Mouse (Mus musculus): ENCODE results near the gene Tmprss13. TPM values are rescaled to one million over a fixed set of nuclear protein-coding genes. Genes with fewer than 3 reads are reported as not detected.

Gene Tmprss13
- polyA plus RNA-seq (2017; shearing (Covaris generic)), result 0.61 TPM

DNA sequence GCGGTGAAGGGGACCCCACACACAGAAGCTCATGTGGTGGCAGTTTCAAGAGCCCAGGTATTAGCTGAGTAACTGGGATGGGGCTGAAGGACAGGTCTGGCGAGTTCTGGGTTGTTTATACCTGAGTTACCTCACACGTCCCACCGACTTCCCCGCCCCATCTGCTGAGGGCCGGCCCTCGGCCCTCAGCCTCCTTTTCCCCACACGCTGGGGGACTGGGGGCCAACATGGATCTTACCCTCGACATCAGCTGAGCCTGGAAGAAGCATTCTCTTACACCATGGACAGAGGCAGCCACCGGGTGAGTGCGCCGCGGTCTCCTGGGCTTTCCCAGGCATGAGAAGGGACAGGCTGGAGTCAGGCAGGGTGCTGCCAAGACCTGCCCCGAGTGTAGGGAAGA, at the start of gene Tmprss13:
Gene Tmprss13 (plus strand): TSS at position 246 of the 400 bp plus-strand sequence.

DNA sequence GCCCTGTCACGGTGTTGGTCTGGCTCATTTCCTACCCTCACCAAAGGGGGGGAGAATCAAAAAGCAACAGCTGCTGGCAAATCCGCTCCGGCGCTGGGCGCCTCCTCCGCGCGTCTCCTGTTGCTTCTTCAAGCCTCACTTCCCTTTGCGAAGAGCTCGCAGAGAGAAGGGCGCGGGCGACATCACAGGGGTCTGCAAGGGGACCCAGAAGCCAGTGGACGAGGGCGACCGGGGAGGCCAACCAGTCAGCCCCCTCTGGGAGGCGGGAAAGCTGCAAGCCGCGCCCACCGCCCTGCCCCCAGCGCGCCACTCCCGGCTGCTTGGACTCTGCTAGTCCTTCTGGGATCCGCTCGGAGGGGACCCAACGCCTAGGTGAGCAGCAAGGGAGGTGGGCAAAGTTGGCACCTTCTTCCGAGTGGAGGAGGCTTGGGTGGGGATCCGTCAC, 51.2 kb downstream of the Tmprss13 start, which contains the start of gene Fxyd6:
Gene Fxyd6 (plus strand): TSS at position 69 of the 445 bp plus-strand sequence.

Other genes with a start within 250 kb of the Tmprss13 start
- 4.9 TPM for gene Jaml, start 239.9 kb upstream of the Tmprss13 start, polyA plus RNA-seq (2017; shearing (Covaris generic))
- not detected for gene Scn2b, start 201.3 kb upstream of the Tmprss13 start, polyA plus RNA-seq (2017; shearing (Covaris generic))
- 0.11 TPM for gene Scn4b, start 180.7 kb upstream of the Tmprss13 start, polyA plus RNA-seq (2017; shearing (Covaris generic))
- 1.3 TPM for gene BC049352, start 137.1 kb upstream of the Tmprss13 start, polyA plus RNA-seq (2017; shearing (Covaris generic))
- not detected for gene Tmprss4, start 115.0 kb upstream of the Tmprss13 start, polyA plus RNA-seq (2017; shearing (Covaris generic))
- gene Il10ra, start 50.0 kb upstream of the Tmprss13 start, polyA plus RNA-seq (2017; shearing (Covaris generic)), result 107 TPM
- 0.22 TPM for gene Fxyd6, start 51.1 kb downstream of the Tmprss13 start, polyA plus RNA-seq (2017; shearing (Covaris generic))
- not detected for gene Fxyd2, start 80.6 kb downstream of the Tmprss13 start, polyA plus RNA-seq (2017; shearing (Covaris generic))
- 0.37 TPM for gene Dscaml1, start 107.5 kb downstream of the Tmprss13 start, polyA plus RNA-seq (2017; shearing (Covaris generic))

Data from inflammation-experienced regulatory T-cells, adult 16 weeks (primary cell).